Mouse (Mus musculus) neural tube, embryonic 15.5 days (tissue): ENCODE results near the gene Eif2b2. TPM values are rescaled to one million over a fixed set of nuclear protein-coding genes. Genes with fewer than 3 reads are reported as not detected.

Experiments used
- ATAC-seq: fragments of 200-750 bp; cut with Nextera tagmentation; 2 replicates; pipeline ENCODE4 v1.8.0; 2017; ENCODE audit warnings: mild to moderate bottlenecking, moderate TSS enrichment, moderate library complexity; ENCODE audit not compliant: low FRiP score
- H3K27ac ChIP-seq: fragments of 300-500 bp; sonication (generic); replicated peaks from 2 replicates; pipeline ENCODE4 v1.5.1; 2015; ENCODE audit warnings: mild to moderate bottlenecking, inconsistent platforms
- H3K27me3 ChIP-seq: fragments of 300-500 bp; sonication (generic); replicated peaks from 2 replicates; pipeline ENCODE4 v1.6.1; 2015; ENCODE audit warnings: inconsistent platforms
- H3K36me3 ChIP-seq: fragments of 300-500 bp; sonication (generic); 2 replicates; pipeline ENCODE4 v1.6.1; 2015; ENCODE audit warnings: inconsistent platforms
- H3K4me1 ChIP-seq: fragments of 300-500 bp; sonication (generic); 2 replicates; pipeline ENCODE4 v1.6.1; 2015; ENCODE audit warnings: inconsistent platforms
- H3K4me2 ChIP-seq: fragments of 300-500 bp; sonication (generic); 2 replicates; pipeline ENCODE4 v1.6.1; 2015; ENCODE audit warnings: inconsistent platforms, mild to moderate bottlenecking, moderate library complexity
- H3K4me3 ChIP-seq: fragments of 300-500 bp; sonication (generic); replicated peaks from 2 replicates; pipeline ENCODE4 v1.5.1; 2015; ENCODE audit warnings: mild to moderate bottlenecking, inconsistent platforms
- H3K9ac ChIP-seq: fragments of 300-500 bp; sonication (generic); replicated peaks from 2 replicates; pipeline ENCODE4 v1.6.1; 2015; ENCODE audit warnings: mild to moderate bottlenecking, inconsistent platforms
- H3K9me3 ChIP-seq: fragments of 300-500 bp; sonication (generic); replicated peaks from 2 replicates; pipeline ENCODE4 v1.6.1; 2016; ENCODE audit warnings: inconsistent platforms
- WGBS: fragments of 180-500 bp; shearing (Covaris S2); methylation state at CpG from one replicate; pipeline ENCODE4 v1.1.7; 2015; ENCODE audit warnings: mixed read lengths; 5-methylcytosine and 5-hydroxymethylcytosine counted together
- microRNA-seq: library from miRNA; unstranded; fragments of <30 nt; microRNA quantifications from one replicate; pipeline ENCODE4, GENCODE M21; 2017
- polyA plus RNA-seq: library from polyadenylated mRNA; unstranded; fragments of >200 nt; fragmentation: Nextera tagmentation; extraction: Ambion mirVana; gene quantifications from 2 replicates; pipeline ENCODE4 v1.2.1, GENCODE M21; 2015

Eif2b2 gene
- polyA plus RNA-seq, 1 experiment from 2014 or later, result 74.5 TPM

- Histone ChIP-seq H3K9ac (no peak overlapping the region), H3K9me3 (no peaks in the 10 kb centered on the region), H3K4me1 (peaks cover 7% of the 10 kb centered on the region; the same call in 1 of the 2 replicates), H3K4me3 (no peak overlapping the region), H3K27me3 (no peaks in the 10 kb centered on the region), H3K27ac (no peak overlapping the region), H3K4me2 (no peak overlapping the region), H3K36me3 (peaks cover 12% of the 10 kb centered on the region)
- no peak for ATAC-seq
- WGBS, result 69% methylated on average over 5 of the region's 5 CpGs
Observed at GRCm38 (mm10) chr12:85263190-85263589, 43.9 kb downstream of the Eif2b2 start.

DNA sequence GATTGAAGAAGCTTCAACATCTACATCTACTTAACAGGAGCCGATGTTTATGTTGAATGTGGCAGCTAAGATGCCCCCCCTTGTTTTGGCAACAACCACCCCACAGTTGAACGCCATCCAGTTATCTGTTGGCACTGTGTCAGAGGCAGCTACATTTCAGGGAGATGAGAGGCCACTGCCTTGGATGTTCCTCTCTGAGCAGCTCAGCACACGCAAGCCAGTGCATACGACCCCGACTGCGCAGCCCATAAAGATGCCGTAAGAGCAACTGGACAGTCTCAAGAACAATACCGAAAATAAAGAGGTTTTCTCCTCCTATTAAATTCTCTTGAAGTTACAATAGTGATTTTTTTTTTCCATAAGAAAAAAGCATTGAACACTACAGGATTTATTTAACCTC is 45.2 kb downstream of the Eif2b2 start:
- H3K9me3 ChIP-seq, result no peaks in the 10 kb centered on the region; the same call in 1 of the 2 replicates

GRCm38 (mm10) chr12:85264940-85265339 is 45.7 kb downstream of the Eif2b2 start:
- Histone ChIP-seq H3K36me3 (peaks cover 13% of the 10 kb centered on the region), H3K4me3 (no peak overlapping the region), H3K4me2 (no peak overlapping the region), H3K27ac (no peak overlapping the region), H3K27me3 (no peaks in the 10 kb centered on the region), H3K9me3 (no peaks in the 10 kb centered on the region; the same call in 1 of the 2 replicates), H3K9ac (no peak overlapping the region), H3K4me1 (peaks cover 11% of the 10 kb centered on the region; the same call in 1 of the 2 replicates)
- WGBS, result 64% methylated on average over 7 of the region's 7 CpGs
- no peak for ATAC-seq

More for the DNA sequence above, 45.2 kb downstream of the Eif2b2 start:
- peaks cover 9% of the 10 kb centered on the region; the same call in 1 of the 2 replicates for H3K4me1 ChIP-seq
- H3K36me3 ChIP-seq, result peaks cover 13% of the 10 kb centered on the region
- no peak overlapping the region for H3K4me3 ChIP-seq
- H3K4me2 ChIP-seq, result no peak overlapping the region
- H3K9ac ChIP-seq, result no peak overlapping the region
- no peaks in the 10 kb centered on the region for H3K27me3 ChIP-seq
- WGBS, result 75% methylated on average over 8 of the region's 8 CpGs
- no peak overlapping the region for H3K27ac ChIP-seq
- no peak for ATAC-seq

GRCm38 (mm10) chr12:85266248-85266647 is 47.0 kb downstream of the Eif2b2 start:
- peaks cover 18% of the 10 kb centered on the region; the same call in 1 of the 2 replicates for H3K4me1 ChIP-seq
- H3K9ac ChIP-seq, result no peak overlapping the region
- ATAC-seq, result no peak
- H3K27me3 ChIP-seq, result no peaks in the 10 kb centered on the region
- no peak overlapping the region for H3K4me3 ChIP-seq
- H3K4me2 ChIP-seq, result no peak overlapping the region
- H3K9me3 ChIP-seq, result no peaks in the 10 kb centered on the region; the same call in 1 of the 2 replicates
- WGBS, result 94% methylated on average over 3 of the region's 3 CpGs
- H3K27ac ChIP-seq, result no peak overlapping the region
- peaks cover 13% of the 10 kb centered on the region for H3K36me3 ChIP-seq

GRCm38 (mm10) chr12:85269821-85270220 is 50.5 kb downstream of the Eif2b2 start:
- Histone ChIP-seq H3K4me1 (peaks cover 11% of the 10 kb centered on the region; the same call in 1 of the 2 replicates), H3K9me3 (no peaks in the 10 kb centered on the region; the same call in 1 of the 2 replicates), H3K27me3 (no peaks in the 10 kb centered on the region), H3K9ac (peak overlapping the region; percentile 46), H3K4me2 (peak overlapping the region; percentile 57), H3K4me3 (peak overlapping the region; percentile 46), H3K27ac (peak overlapping the region; percentile 85), H3K36me3 (peaks cover 13% of the 10 kb centered on the region)
- ATAC-seq, result no peak
- WGBS, result 46% methylated on average over 3 of the region's 3 CpGs

DNA sequence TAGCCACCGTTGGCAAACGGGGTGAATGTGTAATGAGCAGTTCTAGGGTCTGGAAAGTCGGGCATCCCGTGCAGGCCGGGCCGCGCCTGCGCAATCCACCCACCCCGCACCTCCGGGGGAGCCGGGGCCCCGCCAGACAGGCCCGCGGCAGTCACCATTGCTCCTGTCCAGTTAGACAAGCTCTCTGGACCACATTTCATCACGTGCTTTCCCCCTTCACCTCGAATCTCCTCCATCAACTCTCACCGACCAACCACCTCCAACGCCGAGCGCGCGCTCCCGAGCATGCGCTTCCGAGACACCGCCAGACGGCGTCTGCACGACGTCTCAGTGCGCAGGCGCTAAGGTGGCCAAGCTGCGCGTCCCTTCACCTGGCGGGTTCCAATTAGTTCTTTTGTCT is 51.0 kb downstream of the Eif2b2 start, which contains the start of gene Mlh3:
Mlh3 (minus strand) TSS at position 281 of the 400 bp plus-strand sequence.
- peak within 1 kb of the TSS; percentile 46 for H3K4me3 ChIP-seq
- peak within 1 kb of the TSS; percentile 57 for H3K4me2 ChIP-seq
- H3K27me3 ChIP-seq, result no peaks in the 10 kb centered on the region
- no peaks in the 10 kb centered on the region; the same call in 1 of the 2 replicates for H3K9me3 ChIP-seq
- ATAC-seq, result peak; percentile 94
- peak within 1 kb of the TSS; percentile 46 for H3K9ac ChIP-seq
- H3K27ac ChIP-seq, result peak within 1 kb of the TSS; percentile 85
- peaks cover 13% of the 10 kb centered on the region for H3K36me3 ChIP-seq
- peaks cover 11% of the 10 kb centered on the region; the same call in 1 of the 2 replicates for H3K4me1 ChIP-seq
- WGBS, result under 1% methylated on average over 35 of the region's 35 CpGs

GRCm38 (mm10) chr12:85271132-85271842 is 52.0 kb downstream of the Eif2b2 start:
- Histone ChIP-seq H3K4me2 (peak overlapping the region; percentile 57), H3K9ac (no peak overlapping the region), H3K9me3 (no peaks in the 10 kb centered on the region; the same call in 1 of the 2 replicates), H3K27me3 (no peaks in the 10 kb centered on the region), H3K27ac (no peak overlapping the region), H3K36me3 (peaks cover 13% of the 10 kb centered on the region), H3K4me1 (peaks cover 11% of the 10 kb centered on the region; the same call in 1 of the 2 replicates), H3K4me3 (no peak overlapping the region; the same call in 1 of the 2 replicates)
- WGBS, result 79% methylated on average over 7 of the region's 7 CpGs
- ATAC-seq, result no peak

- Histone ChIP-seq H3K4me3 (no peak overlapping the region), H3K27me3 (no peaks in the 10 kb centered on the region), H3K27ac (no peak overlapping the region), H3K4me1 (peaks cover 11% of the 10 kb centered on the region; the same call in 1 of the 2 replicates), H3K36me3 (peaks cover 13% of the 10 kb centered on the region), H3K9me3 (no peaks in the 10 kb centered on the region; the same call in 1 of the 2 replicates), H3K9ac (no peak overlapping the region), H3K4me2 (no peak overlapping the region)
- 82% methylated on average over 4 of the region's 4 CpGs for WGBS
- ATAC-seq, result no peak
Observed at GRCm38 (mm10) chr12:85271843-85272206, 52.5 kb downstream of the Eif2b2 start.

DNA sequence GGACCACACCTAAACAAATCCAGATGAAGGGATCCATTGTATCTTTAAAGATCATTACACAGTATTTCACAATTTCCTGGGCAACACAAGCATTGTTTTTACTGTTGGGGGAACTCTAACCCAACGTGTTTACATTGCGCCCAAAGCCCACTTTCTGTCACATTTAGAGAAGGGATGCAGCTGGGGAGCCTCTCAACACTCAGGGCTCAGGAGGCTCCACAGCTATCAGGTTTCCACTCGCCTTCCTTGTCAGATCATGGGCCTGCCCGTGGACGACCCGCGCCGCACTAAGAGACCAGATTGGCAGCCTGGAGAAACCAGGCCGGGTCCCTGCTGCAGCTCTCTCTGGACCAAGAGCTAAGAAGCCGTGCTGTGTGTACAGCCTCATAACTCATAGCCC is 54.2 kb downstream of the Eif2b2 start:
- Histone ChIP-seq H3K36me3 (0 out of 2 replicates have a peak, but pooled peaks cover 3% of the 10 kb centered on the region), H3K4me1 (peaks cover 11% of the 10 kb centered on the region; the same call in 1 of the 2 replicates), H3K27ac (no peak overlapping the region), H3K4me3 (no peak overlapping the region), H3K4me2 (no peak overlapping the region), H3K9me3 (no peaks in the 10 kb centered on the region; the same call in 1 of the 2 replicates), H3K9ac (no peak overlapping the region), H3K27me3 (no peaks in the 10 kb centered on the region)
- no peak for ATAC-seq
- WGBS, result 90% methylated on average over 10 of the region's 10 CpGs

Small RNA genes within 50 kb of the gene (microRNA-seq; reads per million reads assigned to microRNA genes)
- not detected for gene Mir6938

Other genes with a start within 250 kb of the Eif2b2 start
- gene Fcf1, start 248.6 kb upstream of the Eif2b2 start, polyA plus RNA-seq, result 83.3 and 94.9 TPM in 2 replicates
- 28.1 and 29.6 TPM in 2 replicates for gene Arel1, start 248.6 kb upstream of the Eif2b2 start, polyA plus RNA-seq
- gene Ylpm1, start 223.2 kb upstream of the Eif2b2 start, polyA plus RNA-seq, result 31.5 and 31.8 TPM in 2 replicates
- gene Prox2, start 108.7 kb upstream of the Eif2b2 start, polyA plus RNA-seq, result 1.4 and 1.5 TPM in 2 replicates
- 117 and 123 TPM in 2 replicates for gene Dlst, start 108.6 kb upstream of the Eif2b2 start, polyA plus RNA-seq
- gene Rps6kl1, start 68.2 kb upstream of the Eif2b2 start, polyA plus RNA-seq, result 31.0 and 37.0 TPM in 2 replicates
- 9.5 and 11.1 TPM in 2 replicates for gene Pgf, start 41.7 kb upstream of the Eif2b2 start, polyA plus RNA-seq
- gene Mlh3, start 51.1 kb downstream of the Eif2b2 start, polyA plus RNA-seq, result 8.5 and 9.0 TPM in 2 replicates
- 53.3 and 53.5 TPM in 2 replicates for gene Acyp1, start 69.0 kb downstream of the Eif2b2 start, polyA plus RNA-seq
- 1.4 TPM in 2 replicates for gene Zc2hc1c, start 69.1 kb downstream of the Eif2b2 start, polyA plus RNA-seq
- 9.5 and 12.2 TPM in 2 replicates for gene Nek9, start 119.9 kb downstream of the Eif2b2 start, polyA plus RNA-seq
- gene Tmed10, start 155.4 kb downstream of the Eif2b2 start, polyA plus RNA-seq, result 212 and 223 TPM in 2 replicates